Mouse (Mus musculus) lung, postnatal 36 days (tissue): ENCODE measurements around the gene Cd59b.

ENCODE experiments used
- DNase-seq: peaks from one replicate; pipeline ENCODE4 v3.0.0; 2022; ENCODE audit warnings: mixed read lengths

Gene Cd59b

GRCm38 (mm10) chr2:104121681-104122504, 52.2 kb downstream of the Cd59b start:
- no peak for DNase-seq

- peak; percentile 94 for DNase-seq
Measured at GRCm38 (mm10) chr2:104122505-104123378, 53.1 kb downstream of the Cd59b start, which contains the start of gene A930018P22Rik. TSS of gene A930018P22Rik (plus strand) at chr2:104122769.

GRCm38 (mm10) chr2:104123540-104123939, 53.9 kb downstream of the Cd59b start:
- DNase-seq: no peak

- DNase-seq: no peak
Measured at GRCm38 (mm10) chr2:104124071-104124470, 54.4 kb downstream of the Cd59b start.

GRCm38 (mm10) chr2:104128803-104129531, 59.3 kb downstream of the Cd59b start:
- DNase-seq: peak; percentile 54

GRCm38 (mm10) chr2:104130165-104130564, 60.5 kb downstream of the Cd59b start:
- no peak for DNase-seq

GRCm38 (mm10) chr2:104130969-104131368, 61.3 kb downstream of the Cd59b start:
- peak; percentile 40 for DNase-seq

- DNase-seq: no peak
Measured at GRCm38 (mm10) chr2:104132266-104132859, 62.7 kb downstream of the Cd59b start.

GRCm38 (mm10) chr2:104133042-104133810, 63.6 kb downstream of the Cd59b start:
- DNase-seq: no peak

GRCm38 (mm10) chr2:104134150-104135056, 64.8 kb downstream of the Cd59b start:
- DNase-seq: peak; percentile 85

- DNase-seq: no peak
Measured at GRCm38 (mm10) chr2:104135920-104136319, 66.3 kb downstream of the Cd59b start.
